Mouse (Mus musculus) ES-Bruce4 (cell line): ENCODE measurements at regions not wholly inside any gene's neighbourhood (a gene's known extent, or its start where the extent isn't known, plus 50 kb on each side); places are given as distances from the start of the nearest gene placed in this dataset.

ENCODE experiments used
- EP300 ChIP-seq: IDR thresholded peaks from 2 replicates; pipeline ENCODE4 v1.6.1; 2011; ENCODE audit warnings: low read depth, low read length; ENCODE audit not compliant: insufficient read depth
- POLR2A ChIP-seq: IDR thresholded peaks from one replicate; pipeline ENCODE4 v1.8.1; 2011; ENCODE audit warnings: low read length; ENCODE audit not compliant: insufficient read depth

DNA sequence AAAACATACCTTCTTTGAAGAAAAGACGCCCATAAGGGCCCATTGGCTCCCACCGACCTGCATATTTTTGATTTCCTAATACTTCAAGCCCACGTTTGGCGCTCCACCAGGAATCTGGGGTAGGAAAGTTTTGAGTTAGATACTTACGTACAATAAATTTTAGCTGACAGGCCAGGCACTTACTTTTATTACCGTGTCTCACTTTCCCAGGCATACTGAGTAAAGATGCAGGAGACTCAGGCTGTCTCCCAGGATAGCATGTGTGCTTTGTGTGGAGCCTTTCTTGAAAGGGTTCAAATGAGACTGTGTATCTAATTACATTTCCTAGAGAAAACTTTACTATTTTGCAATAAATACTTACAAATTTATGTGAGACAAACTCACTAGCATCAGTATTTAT is 147.7 kb downstream of the 1700129C05Rik start:
- no peak for TF ChIP-seq POLR2A
- TF ChIP-seq EP300: no peak
